ENCODE assay signal across 12 mouse cellular contexts in genomic region chr3:37887711-37888110, GRCm38 (mm10).
"Had no signal": no experiment of that assay in that cellular context is flagged by ENCODE, and none has a peak within 500 bp of the region (broad histone marks: within the 10 kb centered on the region; RNA-seq: fewer than 3 reads in every experiment).

No protein-coding gene starts in this region.

- H3K4me2 ChIP-seq: limb, embryonic 13.5 days; liver, embryonic 13.5 days; lung, embryonic 15.5 days; midbrain, embryonic 11.5 days had no signal

- H3K4me3 ChIP-seq: layer of hippocampus, adult 2 months; limb, embryonic 10.5 days; limb, embryonic 13.5 days; liver, embryonic 13.5 days; lung, embryonic 15.5 days had no signal

- H3K27ac ChIP-seq: kidney, postnatal 0 days; layer of hippocampus, adult 2 months; limb, embryonic 10.5 days; limb, embryonic 13.5 days; liver, embryonic 13.5 days; lung, embryonic 15.5 days had no signal

- H3K36me3 ChIP-seq: limb, embryonic 10.5 days; limb, embryonic 13.5 days; liver, embryonic 13.5 days; lung, embryonic 15.5 days had no signal

- H3K27me3 ChIP-seq: limb, embryonic 13.5 days; liver, embryonic 13.5 days; lung, embryonic 15.5 days had no signal

- H3K9ac ChIP-seq: limb, embryonic 13.5 days; liver, embryonic 13.5 days; lung, embryonic 15.5 days had no signal

- DNase-seq: kidney, postnatal 25 days; layer of hippocampus, adult 9-11 months; liver, embryonic 13.5 days; lung, postnatal 4 days; midbrain, embryonic 14.5 days; thymus, postnatal 25 days had no signal

- H3K9me3 ChIP-seq: limb, embryonic 10.5 days; limb, embryonic 13.5 days; liver, embryonic 13.5 days had no signal
